ENCODE assay signal across 8 mouse cellular contexts in genomic region chr5:33995843-33996693, GRCm38 (mm10). TPM values are rescaled to one million over a fixed set of nuclear protein-coding genes. Genes with fewer than 3 reads are reported as not detected.
DNase-seq lines count a peak whose midpoint lies in the region; ATAC-seq and TF ChIP-seq lines count a peak whose summit lies in the region.

Gene Nat8l, plus strand, starts transcription at chr5:33995984.

- H3K4me1 ChIP-seq in intestine, embryonic 14.5 days (replicated peaks; ENCODE audit: control insufficient read depth, insufficient read depth, low read length) = peaks cover 4% of the 10 kb centered on the region; the same call in 1 of the 2 replicates
- peaks cover 24% of the 10 kb centered on the region for H3K4me1 ChIP-seq in limb, embryonic 13.5 days
- H3K4me1 ChIP-seq in midbrain, postnatal 0 days (ENCODE audit: insufficient read depth, low read length) = peaks cover 22% of the 10 kb centered on the region

- H3K9me3 ChIP-seq in intestine, embryonic 14.5 days (ENCODE audit: control insufficient read depth, low read length) = no peaks in the 10 kb centered on the region
- H3K9me3 ChIP-seq in limb, embryonic 13.5 days = no peaks in the 10 kb centered on the region
- H3K9me3 ChIP-seq in midbrain, postnatal 0 days (ENCODE audit: low read length) = no peaks in the 10 kb centered on the region

- no peak; the same call in 1 of the 2 replicates for TF ChIP-seq CTCF in midbrain, postnatal 0 days (IDR thresholded peaks at IDR 0.05)

- peak within 1 kb of the TSS; percentile 96 for H3K4me2 ChIP-seq in intestine, embryonic 14.5 days (ENCODE audit: low read length)
- peak within 1 kb of the TSS; percentile 98 for H3K4me2 ChIP-seq in limb, embryonic 13.5 days (replicated peaks)
- H3K4me2 ChIP-seq in midbrain, postnatal 0 days (ENCODE audit: low read depth, low read length, poor library complexity, severe bottlenecking) = peak within 1 kb of the TSS; percentile 82

- peak; percentile 63 for DNase-seq in adrenal gland, adult 2 months
- peak; percentile 92 for DNase-seq in cerebellum, adult 9-10 months
- DNase-seq in frontal cortex, adult 2 months (ENCODE audit: extremely low spot score in 1 of 2, low spot score in 1 of 2) = peak; percentile 76 to 93
- DNase-seq in intestine, embryonic 14.5 days (ENCODE audit: low spot score) = peak; percentile 81
- DNase-seq in midbrain, postnatal 0 days (ENCODE audit: low spot score) = peak; percentile 96
- DNase-seq in telencephalon, adult 2 months (ENCODE audit: low read depth, low spot score) = peak; percentile 87
- DNase-seq in ovary, adult 18-20 months (ENCODE audit: low spot score) = no peak

- no peak within 1 kb of the TSS for H3K27ac ChIP-seq in intestine, embryonic 14.5 days (ENCODE audit: low read depth)
- no peak within 1 kb of the TSS for H3K27ac ChIP-seq in limb, embryonic 13.5 days
- H3K27ac ChIP-seq in midbrain, postnatal 0 days (ENCODE audit: low read depth, low read length) = peak within 1 kb of the TSS; percentile 96

- H3K36me3 ChIP-seq in intestine, embryonic 14.5 days (ENCODE audit: control insufficient read depth, insufficient read depth, low read length) = no peaks in the 10 kb centered on the region
- H3K36me3 ChIP-seq in limb, embryonic 13.5 days = no peaks in the 10 kb centered on the region
- H3K36me3 ChIP-seq in midbrain, postnatal 0 days (ENCODE audit: insufficient read depth, low read length) = peaks cover 8% of the 10 kb centered on the region; the same call in 1 of the 2 replicates

- peaks cover 56% of the 10 kb centered on the region for H3K27me3 ChIP-seq in intestine, embryonic 14.5 days (replicated peaks; ENCODE audit: control insufficient read depth, insufficient read depth, low read length)
- H3K27me3 ChIP-seq in limb, embryonic 13.5 days = peaks cover 71% of the 10 kb centered on the region
- H3K27me3 ChIP-seq in midbrain, postnatal 0 days (ENCODE audit: insufficient read depth, low read length) = no peaks in the 10 kb centered on the region

- H3K9ac ChIP-seq in intestine, embryonic 14.5 days (ENCODE audit: low read length) = peak within 1 kb of the TSS; percentile 41
- peak within 1 kb of the TSS; percentile 59 for H3K9ac ChIP-seq in limb, embryonic 13.5 days
- peak within 1 kb of the TSS; percentile 93 for H3K9ac ChIP-seq in midbrain, postnatal 0 days (replicated peaks; ENCODE audit: low read length, poor library complexity, severe bottlenecking)

- peak; percentile 79 for ATAC-seq in intestine, embryonic 14.5 days (replicated peaks; ENCODE audit: low FRiP score, low TSS enrichment, low read depth)
- peak; percentile 78; the same call in 1 of the 2 replicates for ATAC-seq in limb, embryonic 13.5 days (ENCODE audit: low FRiP score, low read depth)
- ATAC-seq in midbrain, postnatal 0 days (ENCODE audit: low FRiP score) = peak; percentile 93

- peak within 1 kb of the TSS; percentile 57 for H3K4me3 ChIP-seq in intestine, embryonic 14.5 days (ENCODE audit: low read depth, low read length)
- peak within 1 kb of the TSS; percentile 65 for H3K4me3 ChIP-seq in limb, embryonic 13.5 days
- H3K4me3 ChIP-seq in midbrain, postnatal 0 days (ENCODE audit: low read depth, low read length) = peak within 1 kb of the TSS; percentile 90

- WGBS in intestine, embryonic 14.5 days = under 1% methylated on average over 90 of the region's 90 CpGs
- WGBS in limb, embryonic 13.5 days = under 1% methylated on average over 87 of the region's 90 CpGs
- WGBS in midbrain, postnatal 0 days = under 1% methylated on average over 84 of the region's 90 CpGs

RNA-seq across cellular contexts. Expression of gene Nat8l, which starts in this region (rescaled TPM):
- 10 to 100 TPM; 23.5 to 29.0 TPM for total RNA-seq in adrenal gland, adult 2 months (2021)
- polyA plus RNA-seq in adrenal gland, adult 2 months (2012; rRNA removed) = 32.6 and 55.5 TPM in 2 replicates
- polyA plus RNA-seq in frontal cortex, adult 2 months (2012; rRNA removed) = 138 and 150 TPM in 2 replicates
- polyA plus RNA-seq in intestine, embryonic 14.5 days (2014; fragmentation: Nextera tagmentation; extraction: Ambion mirVana) = 0.39 and 0.42 TPM in 2 replicates
- polyA plus RNA-seq in limb, embryonic 13.5 days (2015; fragmentation: Nextera tagmentation; extraction: Ambion mirVana) = 0.10 and 0.20 TPM in 2 replicates
- 42.9 and 46.6 TPM in 2 replicates for total RNA-seq in midbrain, postnatal 0 days (2014; rRNA removed)
- polyA plus RNA-seq in midbrain, postnatal 0 days (2015; fragmentation: Nextera tagmentation; extraction: Ambion mirVana) = 5.3 and 6.1 TPM in 2 replicates

Comparison
In these comparisons a context has a peak if more than half of its experiments do, and no peak if none do; other contexts are left out.
1. Peak in DNase-seq, ATAC-seq, H3K4me3 ChIP-seq, H3K9ac ChIP-seq and H3K4me2 ChIP-seq in intestine, embryonic 14.5 days; RNA of the gene not detected or under 1 TPM.
2. Peak in ATAC-seq, H3K4me3 ChIP-seq, H3K9ac ChIP-seq and H3K4me2 ChIP-seq in limb, embryonic 13.5 days; RNA of the gene not detected or under 1 TPM.
3. H3K9ac ChIP-seq: peak in every context shown above with its lines; median percentile 93 in midbrain, postnatal 0 days; 59 in limb, embryonic 13.5 days; 41 in intestine, embryonic 14.5 days.